Mouse (Mus musculus) stomach, postnatal 0 days (tissue): ENCODE data around the gene Frmd4b.

Experiments
- CTCF ChIP-seq: IDR thresholded peaks from 2 replicates; pipeline ENCODE4 v1.5.1; 2016; ENCODE audit warnings: antibody characterized with exemption, low read depth, mild to moderate bottlenecking, moderate library complexity
- EP300 ChIP-seq: optimal IDR thresholded peaks from 2 replicates; pipeline ENCODE3; 2016; ENCODE audit warnings: antibody characterized with exemption

- no peak for TF ChIP-seq EP300
- TF ChIP-seq CTCF: no peak
Observed at GRCm38 (mm10) chr6:97309161-97309560, 308.2 kb downstream of the Frmd4b start.
